Mouse (Mus musculus) E14TG2a.4 (cell line): ENCODE measurements around the gene Lrrc74a.

Source experiments
- CTCF ChIP-seq: conservative IDR thresholded peaks from 2 replicates; pipeline ENCODE4 v1.5.1; 2014; ENCODE audit warnings: low read length
- NANOG ChIP-seq: IDR thresholded peaks from 2 replicates; pipeline ENCODE4 v1.6.1; 2014; ENCODE audit warnings: borderline replicate concordance, low read length, mixed read lengths

GRCm38 (mm10) chr12:86698537-86698936 lies 35.6 kb upstream of the Lrrc74a start:
- TF ChIP-seq CTCF (no peak), NANOG (no peak)
